Mouse (Mus musculus) neutrophil, adult 83 days (primary cell): ENCODE measurements around the gene Vmn1r200. TPM values are rescaled to one million over a fixed set of nuclear protein-coding genes. Genes with fewer than 3 reads are reported as not detected.

Experiments used
- total RNA-seq, 2 experiments: library from RNA; stranded (reverse); gene quantifications; one replicate each; pipeline ENCODE4 v1.2.4; 2023

The Vmn1r200 gene
- not detected for total RNA-seq

GRCm38 (mm10) chr13:22390073-22390472 is at the start of gene Vmn1r200:
TSS of gene Vmn1r200 (plus strand) at chr13:22390373.

GRCm38 (mm10) chr13:22350064-22350463 is 40.1 kb upstream of the Vmn1r200 start, which contains the start of gene Vmn1r198:
TSS of gene Vmn1r198 (plus strand) at chr13:22350364.

GRCm38 (mm10) chr13:22379518-22379917 is 10.7 kb upstream of the Vmn1r200 start, which contains the start of gene Vmn1r199:
TSS of gene Vmn1r199 (plus strand) at chr13:22379818.

Other genes with a start within 250 kb of the Vmn1r200 start
- not detected for gene Vmn1r191, start 206.4 kb upstream of the Vmn1r200 start, total RNA-seq
- gene Vmn1r192, start 199.2 kb upstream of the Vmn1r200 start, total RNA-seq = not detected
- gene Vmn1r193, start 167.2 kb upstream of the Vmn1r200 start, total RNA-seq = not detected
- not detected for gene Vmn1r194, start 146.2 kb upstream of the Vmn1r200 start, total RNA-seq
- not detected for gene Vmn1r195, start 119.9 kb upstream of the Vmn1r200 start, total RNA-seq
- not detected for gene Vmn1r196, start 100.5 kb upstream of the Vmn1r200 start, total RNA-seq
- not detected for gene Vmn1r197, start 65.8 kb upstream of the Vmn1r200 start, total RNA-seq
- gene Vmn1r198, start 40.0 kb upstream of the Vmn1r200 start, total RNA-seq = not detected
- gene Vmn1r199, start 10.6 kb upstream of the Vmn1r200 start, total RNA-seq = not detected
- not detected for gene Vmn1r201, start 81.5 kb downstream of the Vmn1r200 start, total RNA-seq
- not detected for gene Vmn1r202, start 115.0 kb downstream of the Vmn1r200 start, total RNA-seq
- not detected for gene Vmn1r203, start 127.7 kb downstream of the Vmn1r200 start, total RNA-seq
- gene Vmn1r204, start 162.8 kb downstream of the Vmn1r200 start, total RNA-seq = not detected
- not detected for gene Vmn1r205, start 202.6 kb downstream of the Vmn1r200 start, total RNA-seq
- not detected for gene Vmn1r206, start 233.9 kb downstream of the Vmn1r200 start, total RNA-seq